Mouse (Mus musculus) Patski (cell line): ENCODE measurements at regions not wholly inside any gene's neighbourhood (a gene's known extent, or its start where the extent isn't known, plus 50 kb on each side); places are given as distances from the start of the nearest gene placed in this dataset.

ENCODE experiments used
- ATAC-seq: fragments of 100-300 bp; one replicate; pipeline ENCODE4 v1.8.0; 2021
- CTCF ChIA-PET: fragments of 350-600 bp; sonication (Branson Sonifier 250); formaldehyde crosslinking; loops from one replicate; lab custom pipeline; 2022; ENCODE audit warnings: inconsistent platforms; lab: Charles Lee
- POLR2A ChIA-PET: fragments of 350-600 bp; sonication (Branson Sonifier 250); formaldehyde crosslinking; loops from one replicate; lab custom pipeline; 2022; ENCODE audit warnings: antibody characterized with exemption, inconsistent platforms; lab: Charles Lee
- DNase-seq: peaks from one replicate; pipeline ENCODE4 v3.0.0-alpha.2; 2011; ENCODE audit warnings: low read depth, low spot score
- H3K27me3 ChIP-seq: fragments of 371-371 bp; one replicate; pipeline ENCODE4 v1.5.1; 2021
- CTCF ChIP-seq: fragments of 100-300 bp; IDR thresholded peaks from one replicate; pipeline ENCODE4 v1.5.1; 2021
- in situ Hi-C: fragments of 300-500 bp; cut with MboI; formaldehyde crosslinking; loops from 3 replicates; pipeline ENCODE4 v1.11.1; 2018; ENCODE audit warnings: low pct_unique_long_range_greater_than_20kb, mixed read lengths

- in situ Hi-C loops: loop anchor here (10.0 kb wide), 1 partner anchor 552 kb away; no protein-coding TSS in a partner anchor
- no peak for DNase-seq
- no peak for ATAC-seq
- POLR2A ChIA-PET: no interaction called here
- H3K27me3 ChIP-seq: peaks cover 29% of the 10 kb centered on the region
- CTCF ChIA-PET: no interaction called here
- TF ChIP-seq CTCF: peak; percentile 50
Observed at GRCm38 (mm10) chrX:61046700-61047099, 138.7 kb downstream of the Cdr1 start.

- in situ Hi-C loops: loop anchor here (10.0 kb wide), 1 partner anchor 548 kb away; no protein-coding TSS in a partner anchor
- ChIA-PET CTCF (interaction anchor here (1.6 kb wide), 1 partner anchor 11 kb away, joined by 5 read pairs; no protein-coding TSS in a partner anchor), POLR2A (no interaction called here)
- H3K27me3 ChIP-seq: peaks cover 51% of the 10 kb centered on the region
- TF ChIP-seq CTCF: no peak
- ATAC-seq (no peak), DNase-seq (no peak)
Observed at GRCm38 (mm10) chrX:61043147-61043546, 142.2 kb downstream of the Cdr1 start.
